ENCODE assay signal across 30 mouse cellular contexts in genomic region chr16:77153815-77154214, GRCm38 (mm10).
DNase-seq lines count a peak whose midpoint lies in the region; ATAC-seq and TF ChIP-seq lines count a peak whose summit lies in the region.
"Had no signal": no experiment of that assay in that cellular context is flagged by ENCODE, and none has a peak within 500 bp of the region (broad histone marks: within the 10 kb centered on the region; RNA-seq: fewer than 3 reads in every experiment).

No protein-coding gene starts in this region.

- ATAC-seq in midbrain, postnatal 0 days (ENCODE audit: low FRiP score), result no peak
- no peak for ATAC-seq in midbrain, embryonic 11.5 days (ENCODE audit: low FRiP score)
- ATAC-seq: forebrain, embryonic 16.5 days; midbrain, embryonic 13.5 days had no signal

- WGBS in midbrain, postnatal 0 days, result 78% methylated on average over 2 of the region's 2 CpGs
- 92% methylated on average over 2 of the region's 2 CpGs for WGBS in midbrain, embryonic 11.5 days

- H3K27ac ChIP-seq in midbrain, postnatal 0 days (ENCODE audit: low read depth, low read length), result no peak overlapping the region
- no peak overlapping the region for H3K27ac ChIP-seq in midbrain, embryonic 11.5 days (ENCODE audit: low read depth, low read length)
- H3K27ac ChIP-seq: embryonic facial prominence, embryonic 12.5 days; gastrocnemius, adult 2 months; heart, adult 2 months; heart, embryonic 13.5 days; hindbrain, embryonic 15.5 days; kidney, embryonic 15.5 days; limb, embryonic 12.5 days; lung, embryonic 15.5 days; midbrain, embryonic 13.5 days; neural tube, embryonic 15.5 days had no signal

- no peak overlapping the region for H3K9ac ChIP-seq in midbrain, postnatal 0 days (replicated peaks; ENCODE audit: low read length, poor library complexity, severe bottlenecking)
- no peak overlapping the region for H3K9ac ChIP-seq in midbrain, embryonic 11.5 days (ENCODE audit: low read length)
- H3K9ac ChIP-seq: embryonic facial prominence, embryonic 12.5 days; heart, embryonic 13.5 days; hindbrain, embryonic 15.5 days; kidney, embryonic 15.5 days; limb, embryonic 12.5 days; lung, embryonic 15.5 days; midbrain, embryonic 13.5 days; neural tube, embryonic 15.5 days had no signal

- peak; percentile 77 for DNase-seq in midbrain, postnatal 0 days (ENCODE audit: low spot score)
- no peak for DNase-seq in midbrain, embryonic 11.5 days (ENCODE audit: low spot score, missing footprints)
- peak; percentile 91 for DNase-seq in cerebellum, adult 11-12 months
- DNase-seq in cerebellum, adult 9-11 months, result peak; percentile 94
- no peak for DNase-seq in spleen, postnatal 10 days (ENCODE audit: low spot score in 2 of 2)
- no peak for DNase-seq in adrenal gland, postnatal 4 days (ENCODE audit: low spot score in 2 of 2)
- no peak for DNase-seq in thymus, postnatal 14 days
- DNase-seq: adrenal gland, postnatal 25 days; B cell, adult 2 months; embryo, embryonic 11 days; gastrocnemius, adult 2 months; heart, adult 2 months; heart, postnatal 10 days; kidney, adult 18-20 months; kidney, postnatal 4 days; layer of hippocampus, adult 9-11 months; lung, postnatal 36 days; retina, postnatal 1 day; right cerebral cortex, postnatal 14 days; thymus, postnatal 4 days had no signal

- no peaks in the 10 kb centered on the region for H3K27me3 ChIP-seq in midbrain, postnatal 0 days (ENCODE audit: insufficient read depth, low read length)
- H3K27me3 ChIP-seq in midbrain, embryonic 11.5 days (ENCODE audit: control insufficient read depth, insufficient read depth, low read length), result no peaks in the 10 kb centered on the region
- H3K27me3 ChIP-seq: embryonic facial prominence, embryonic 12.5 days; heart, embryonic 13.5 days; hindbrain, embryonic 15.5 days; kidney, embryonic 15.5 days; limb, embryonic 12.5 days; lung, embryonic 15.5 days; megakaryocyte, embryonic 14.5 days; midbrain, embryonic 13.5 days; neural tube, embryonic 15.5 days had no signal

- no peaks in the 10 kb centered on the region for H3K9me3 ChIP-seq in midbrain, postnatal 0 days (ENCODE audit: low read length)
- H3K9me3 ChIP-seq in midbrain, embryonic 11.5 days (ENCODE audit: control insufficient read depth, low read length), result no peaks in the 10 kb centered on the region
- H3K9me3 ChIP-seq: embryonic facial prominence, embryonic 12.5 days; heart, embryonic 13.5 days; hindbrain, embryonic 15.5 days; kidney, embryonic 15.5 days; limb, embryonic 12.5 days; lung, embryonic 15.5 days; megakaryocyte, embryonic 14.5 days; midbrain, embryonic 13.5 days; neural tube, embryonic 15.5 days had no signal

- no peak for TF ChIP-seq CTCF in midbrain, postnatal 0 days (IDR thresholded peaks at IDR 0.05)

- no peaks in the 10 kb centered on the region for H3K4me1 ChIP-seq in midbrain, postnatal 0 days (ENCODE audit: insufficient read depth, low read length)
- no peaks in the 10 kb centered on the region for H3K4me1 ChIP-seq in midbrain, embryonic 11.5 days (ENCODE audit: control insufficient read depth, insufficient read depth, low read length)
- H3K4me1 ChIP-seq: embryonic facial prominence, embryonic 12.5 days; heart, embryonic 13.5 days; hindbrain, embryonic 15.5 days; limb, embryonic 12.5 days; lung, embryonic 15.5 days; megakaryocyte, embryonic 14.5 days; midbrain, embryonic 13.5 days; neural tube, embryonic 15.5 days had no signal

- H3K4me2 ChIP-seq in midbrain, postnatal 0 days (ENCODE audit: low read depth, low read length, poor library complexity, severe bottlenecking), result no peak overlapping the region
- no peak overlapping the region for H3K4me2 ChIP-seq in midbrain, embryonic 11.5 days
- H3K4me2 ChIP-seq: embryonic facial prominence, embryonic 12.5 days; heart, embryonic 13.5 days; hindbrain, embryonic 15.5 days; kidney, embryonic 15.5 days; limb, embryonic 12.5 days; lung, embryonic 15.5 days; midbrain, embryonic 13.5 days; neural tube, embryonic 15.5 days had no signal

- H3K4me3 ChIP-seq in midbrain, postnatal 0 days (ENCODE audit: low read depth, low read length), result no peak overlapping the region
- no peak overlapping the region for H3K4me3 ChIP-seq in midbrain, embryonic 11.5 days (ENCODE audit: low read depth, low read length)
- H3K4me3 ChIP-seq: embryonic facial prominence, embryonic 12.5 days; gastrocnemius, adult 2 months; heart, adult 2 months; heart, embryonic 13.5 days; hindbrain, embryonic 15.5 days; kidney, embryonic 15.5 days; limb, embryonic 12.5 days; lung, embryonic 15.5 days; megakaryocyte, embryonic 14.5 days; midbrain, embryonic 13.5 days; neural tube, embryonic 15.5 days had no signal

- H3K36me3 ChIP-seq in midbrain, postnatal 0 days (ENCODE audit: insufficient read depth, low read length), result no peaks in the 10 kb centered on the region
- no peaks in the 10 kb centered on the region for H3K36me3 ChIP-seq in midbrain, embryonic 11.5 days (ENCODE audit: control insufficient read depth, insufficient read depth, low read length)
- H3K36me3 ChIP-seq: embryonic facial prominence, embryonic 12.5 days; heart, embryonic 13.5 days; hindbrain, embryonic 15.5 days; kidney, embryonic 15.5 days; limb, embryonic 12.5 days; lung, embryonic 15.5 days; midbrain, embryonic 13.5 days; neural tube, embryonic 15.5 days had no signal

Comparison
In these comparisons a context has a peak if more than half of its experiments do, and no peak if none do; other contexts are left out.
1. DNase-seq: peak in midbrain, postnatal 0 days (single experiment), cerebellum, adult 11-12 months (single experiment) and cerebellum, adult 9-11 months (single experiment); none in midbrain, embryonic 11.5 days (single experiment), spleen, postnatal 10 days (0 of 2), adrenal gland, postnatal 4 days (0 of 2) and thymus, postnatal 14 days (single experiment).